ENCODE assay signal across 8 mouse cellular contexts in genomic region chr16:4593971-4594813, GRCm38 (mm10). TPM values are rescaled to one million over a fixed set of nuclear protein-coding genes. Genes with fewer than 3 reads are reported as not detected.
A peak's percentile ranks its signal among the peaks of the same experiment; 100 is the strongest.
DNase-seq lines count a peak whose midpoint lies in the region; ATAC-seq lines count a peak whose summit lies in the region.

Gene Glis2 (plus strand): TSS chr16:4594713.

- no peak for DNase-seq in frontal cortex, postnatal 14 days (ENCODE audit: low spot score in 2 of 2)
- DNase-seq in adrenal gland, postnatal 4 days (ENCODE audit: low spot score in 2 of 2): peak; percentile 39 to 50
- peak; percentile 96 for DNase-seq in forebrain, embryonic 11.5 days (ENCODE audit: low spot score)
- DNase-seq in hindbrain, embryonic 11.5 days (ENCODE audit: low spot score): peak; percentile 92
- DNase-seq in left cerebral cortex, postnatal 25 days (ENCODE audit: low spot score in 2 of 2): peak in 1 of 2 experiments; percentile 34
- DNase-seq in mesoderm, embryonic 11.5 days (ENCODE audit: low read depth, low spot score): peak; percentile 94

- H3K9me3 ChIP-seq in forebrain, embryonic 11.5 days (ENCODE audit: control insufficient read depth, low read length): no peaks in the 10 kb centered on the region
- H3K9me3 ChIP-seq in hindbrain, embryonic 11.5 days (ENCODE audit: control insufficient read depth, low read length): no peaks in the 10 kb centered on the region
- H3K9me3 ChIP-seq in stomach, embryonic 16.5 days (replicated peaks; ENCODE audit: control insufficient read depth, low read length): no peaks in the 10 kb centered on the region

- peak within 1 kb of the TSS; percentile 93 for H3K4me2 ChIP-seq in forebrain, embryonic 11.5 days (ENCODE audit: low read depth, low read length, severe bottlenecking)
- peak within 1 kb of the TSS; percentile 96 for H3K4me2 ChIP-seq in hindbrain, embryonic 11.5 days (replicated peaks; ENCODE audit: low read depth, low read length)
- H3K4me2 ChIP-seq in stomach, embryonic 16.5 days (ENCODE audit: low read depth, low read length): peak within 1 kb of the TSS; percentile 63

- peaks cover 44% of the 10 kb centered on the region for H3K4me1 ChIP-seq in forebrain, embryonic 11.5 days (replicated peaks; ENCODE audit: control insufficient read depth, insufficient read depth, low read length)
- peaks cover 35% of the 10 kb centered on the region for H3K4me1 ChIP-seq in hindbrain, embryonic 11.5 days (replicated peaks; ENCODE audit: control insufficient read depth, insufficient read depth, low read length)
- peaks cover 55% of the 10 kb centered on the region for H3K4me1 ChIP-seq in stomach, embryonic 16.5 days (ENCODE audit: control insufficient read depth, insufficient read depth, low read length)

- ATAC-seq in frontal cortex, adult (ENCODE audit: low TSS enrichment): 0 out of 2 replicates have a peak, but pooled peaks have one; percentile 8
- ATAC-seq in forebrain, embryonic 11.5 days (replicated peaks; ENCODE audit: low FRiP score): peak; percentile 89
- ATAC-seq in hindbrain, embryonic 11.5 days (ENCODE audit: low FRiP score): peak; percentile 89
- ATAC-seq in stomach, embryonic 16.5 days (ENCODE audit: insufficient read depth, low FRiP score): peak; percentile 89

- H3K9ac ChIP-seq in forebrain, embryonic 11.5 days (ENCODE audit: low read length): peak within 1 kb of the TSS; percentile 94
- H3K9ac ChIP-seq in hindbrain, embryonic 11.5 days (ENCODE audit: low read depth, low read length): peak within 1 kb of the TSS; percentile 95
- peak within 1 kb of the TSS; percentile 93 for H3K9ac ChIP-seq in stomach, embryonic 16.5 days (ENCODE audit: low read length)

- H3K4me3 ChIP-seq in forebrain, embryonic 11.5 days (ENCODE audit: low read depth, low read length): peak within 1 kb of the TSS; percentile 86
- peak within 1 kb of the TSS; percentile 89 for H3K4me3 ChIP-seq in hindbrain, embryonic 11.5 days (ENCODE audit: low read depth, low read length)
- peak within 1 kb of the TSS; percentile 80 for H3K4me3 ChIP-seq in stomach, embryonic 16.5 days (replicated peaks; ENCODE audit: low read length)

- intact Hi-C loops in left cerebral cortex, postnatal 25 days (cut with DNase I): no loop called here

- H3K27ac ChIP-seq in forebrain, embryonic 11.5 days (ENCODE audit: low read depth, low read length): peak within 1 kb of the TSS; percentile 95
- peak within 1 kb of the TSS; percentile 98 for H3K27ac ChIP-seq in hindbrain, embryonic 11.5 days (ENCODE audit: low read depth, low read length)
- peak within 1 kb of the TSS; percentile 91 for H3K27ac ChIP-seq in stomach, embryonic 16.5 days (ENCODE audit: low read length)

- under 1% methylated on average over 26 of the region's 74 CpGs for WGBS in forebrain, embryonic 11.5 days
- under 1% methylated on average over 14 of the region's 74 CpGs for WGBS in hindbrain, embryonic 11.5 days
- WGBS in stomach, embryonic 16.5 days: 1% methylated on average over 33 of the region's 74 CpGs

- no peaks in the 10 kb centered on the region for H3K36me3 ChIP-seq in forebrain, embryonic 11.5 days (ENCODE audit: control insufficient read depth, insufficient read depth, low read length)
- no peaks in the 10 kb centered on the region for H3K36me3 ChIP-seq in hindbrain, embryonic 11.5 days (ENCODE audit: control insufficient read depth, insufficient read depth, low read length)
- H3K36me3 ChIP-seq in stomach, embryonic 16.5 days (ENCODE audit: control insufficient read depth, insufficient read depth, low read length): peaks cover 4% of the 10 kb centered on the region; the same call in 1 of the 2 replicates

- H3K27me3 ChIP-seq in forebrain, embryonic 11.5 days (ENCODE audit: control insufficient read depth, insufficient read depth, low read length): no peaks in the 10 kb centered on the region
- H3K27me3 ChIP-seq in hindbrain, embryonic 11.5 days (ENCODE audit: control insufficient read depth, insufficient read depth, low read length): no peaks in the 10 kb centered on the region
- H3K27me3 ChIP-seq in stomach, embryonic 16.5 days (ENCODE audit: control insufficient read depth, insufficient read depth, low read length): no peaks in the 10 kb centered on the region

RNA-seq across cellular contexts. Expression of gene Glis2, which starts in this region (rescaled TPM):
- total RNA-seq in adrenal gland, postnatal 4 days (2021): 10 to 100 TPM; 66.0 to 77.7 TPM
- 31.3 and 34.5 TPM in 2 replicates for polyA plus RNA-seq in forebrain, embryonic 11.5 days (2014; fragmentation: Nextera tagmentation; extraction: Ambion mirVana)
- polyA plus RNA-seq in hindbrain, embryonic 11.5 days (2014; fragmentation: Nextera tagmentation; extraction: Ambion mirVana): 26.3 and 27.6 TPM in 2 replicates
- 10 to 100 TPM; 11.7 to 12.4 TPM for total RNA-seq in left cerebral cortex, postnatal 25 days (2021)
- polyA plus RNA-seq in stomach, embryonic 16.5 days (2015; fragmentation: Nextera tagmentation; extraction: Ambion mirVana): 18.7 and 21.7 TPM in 2 replicates

Comparison
In these comparisons a context has a peak if more than half of its experiments do, and no peak if none do; other contexts are left out.
1. RNA of gene Glis2 (total RNA-seq): 66.0 to 77.7 TPM in adrenal gland, postnatal 4 days; 11.7 to 12.4 TPM in left cerebral cortex, postnatal 25 days; every median in the first group is over 4 times any median in the second.
2. ATAC-seq: peak in every context shown above with its lines; median percentile 89 in forebrain, embryonic 11.5 days; 89 in hindbrain, embryonic 11.5 days; 89 in stomach, embryonic 16.5 days; 8 in frontal cortex, adult.
3. DNase-seq: peak in adrenal gland, postnatal 4 days (2 of 2), forebrain, embryonic 11.5 days (single experiment), hindbrain, embryonic 11.5 days (single experiment) and mesoderm, embryonic 11.5 days (single experiment); none in frontal cortex, postnatal 14 days (0 of 2).
4. Peak in every context shown above with its lines, with median percentiles within 50 percentile points of each other: H3K27ac ChIP-seq, H3K4me2 ChIP-seq, H3K4me3 ChIP-seq and H3K9ac ChIP-seq.